10 mouse cellular contexts compared by ENCODE assay signal in the genomic region with DNA sequence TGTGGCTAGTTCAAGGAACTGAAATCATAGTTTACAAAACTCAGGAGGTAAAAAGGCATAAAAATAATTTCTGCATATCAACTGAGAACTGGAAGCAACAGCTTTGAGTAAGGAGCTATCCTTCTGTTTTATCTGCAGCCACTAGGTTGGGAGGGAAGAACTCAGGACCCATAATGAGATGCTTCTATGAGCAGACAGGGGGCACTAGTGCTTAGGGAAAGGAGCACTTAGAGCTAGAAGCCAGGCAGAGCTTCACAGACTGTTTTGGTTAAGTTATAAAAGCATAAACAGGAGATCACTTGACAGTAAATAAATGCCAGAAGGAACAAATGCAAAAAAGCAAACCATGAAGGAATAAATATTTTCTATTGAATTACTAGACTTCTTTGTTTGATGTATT. TPM values are rescaled to one million over a fixed set of nuclear protein-coding genes. Genes with fewer than 3 reads are reported as not detected.
DNase-seq lines count a peak whose midpoint lies in the region; ATAC-seq lines count a peak whose summit lies in the region.
"Had no signal": no experiment of that assay in that cellular context is flagged by ENCODE, and none has a peak within 500 bp of the region (broad histone marks: within the 10 kb centered on the region; RNA-seq: fewer than 3 reads in every experiment).

No protein-coding gene starts in this region.

- no peak overlapping the region for H3K9ac ChIP-seq in midbrain, embryonic 14.5 days (replicated peaks; ENCODE audit: low read length)
- H3K9ac ChIP-seq in midbrain, embryonic 13.5 days (replicated peaks): no peak overlapping the region
- H3K9ac ChIP-seq in hindbrain, embryonic 15.5 days: no peak overlapping the region

- no peak overlapping the region for H3K4me3 ChIP-seq in midbrain, embryonic 14.5 days (replicated peaks; ENCODE audit: low read depth, low read length)
- no peak overlapping the region for H3K4me3 ChIP-seq in midbrain, embryonic 13.5 days (replicated peaks)
- no peak overlapping the region for H3K4me3 ChIP-seq in hindbrain, embryonic 15.5 days

- H3K4me2 ChIP-seq in midbrain, embryonic 14.5 days (ENCODE audit: low read length): no peak overlapping the region
- H3K4me2 ChIP-seq in midbrain, embryonic 13.5 days (replicated peaks): no peak overlapping the region
- H3K4me2 ChIP-seq in hindbrain, embryonic 15.5 days: no peak overlapping the region

- peaks cover 7% of the 10 kb centered on the region for H3K4me1 ChIP-seq in midbrain, embryonic 14.5 days (ENCODE audit: control insufficient read depth, insufficient read depth, low read length)
- H3K4me1 ChIP-seq in midbrain, embryonic 13.5 days (replicated peaks): peaks cover 6% of the 10 kb centered on the region
- H3K4me1 ChIP-seq in hindbrain, embryonic 15.5 days (replicated peaks): peaks cover 7% of the 10 kb centered on the region

- no peaks in the 10 kb centered on the region for H3K36me3 ChIP-seq in midbrain, embryonic 14.5 days (ENCODE audit: control insufficient read depth, insufficient read depth, low read length)
- no peaks in the 10 kb centered on the region for H3K36me3 ChIP-seq in midbrain, embryonic 13.5 days
- no peaks in the 10 kb centered on the region for H3K36me3 ChIP-seq in hindbrain, embryonic 15.5 days

- ATAC-seq in midbrain, embryonic 14.5 days (ENCODE audit: low FRiP score, low TSS enrichment): no peak
- no peak for ATAC-seq in midbrain, embryonic 13.5 days
- peak; percentile 88; the same call in 1 of the 2 replicates for ATAC-seq in hindbrain, embryonic 15.5 days (ENCODE audit: low FRiP score, low read depth)

- H3K27me3 ChIP-seq in midbrain, embryonic 14.5 days (ENCODE audit: control insufficient read depth, insufficient read depth, low read length): no peaks in the 10 kb centered on the region
- no peaks in the 10 kb centered on the region for H3K27me3 ChIP-seq in midbrain, embryonic 13.5 days
- no peaks in the 10 kb centered on the region for H3K27me3 ChIP-seq in hindbrain, embryonic 15.5 days

- no peaks in the 10 kb centered on the region for H3K9me3 ChIP-seq in midbrain, embryonic 14.5 days (ENCODE audit: control insufficient read depth, low read length)
- H3K9me3 ChIP-seq in midbrain, embryonic 13.5 days: no peaks in the 10 kb centered on the region
- no peaks in the 10 kb centered on the region for H3K9me3 ChIP-seq in hindbrain, embryonic 15.5 days

- no peak overlapping the region for H3K27ac ChIP-seq in midbrain, embryonic 14.5 days (replicated peaks; ENCODE audit: low read depth, low read length)
- H3K27ac ChIP-seq in midbrain, embryonic 13.5 days: no peak overlapping the region
- no peak overlapping the region for H3K27ac ChIP-seq in hindbrain, embryonic 15.5 days (replicated peaks)

- DNase-seq in adrenal gland, postnatal 36 days: peak; percentile 27 to 50
- DNase-seq in adrenal gland, adult 18-20 months (ENCODE audit: low spot score in 2 of 2): no peak
- peak; percentile 83 for DNase-seq in midbrain, embryonic 14.5 days
- peak; percentile 74 for DNase-seq in cerebellum, adult 9-10 months
- peak; percentile 40 for DNase-seq in naive thymus-derived CD4-positive, alpha-beta T cell, adult 2 months (ENCODE audit: low read depth)
- DNase-seq in spleen, postnatal 4 days (ENCODE audit: low spot score in 2 of 2): no peak

RNA-seq across cellular contexts. Expression of a gene that starts 44.2 kb away (rescaled TPM):
- 10 to 100 TPM; 38.6 to 53.1 TPM for total RNA-seq in adrenal gland, postnatal 36 days (2021)
- total RNA-seq in adrenal gland, adult 18-20 months (2021): 10 to 100 TPM; 43.4 to 58.2 TPM
- 45.7 and 53.7 TPM in 2 replicates for polyA plus RNA-seq in midbrain, embryonic 14.5 days (2014; fragmentation: Nextera tagmentation; extraction: Ambion mirVana)
- polyA plus RNA-seq in midbrain, embryonic 13.5 days (2015; fragmentation: Nextera tagmentation; extraction: Ambion mirVana): 53.5 and 59.6 TPM in 2 replicates
- polyA plus RNA-seq in hindbrain, embryonic 15.5 days (2015; fragmentation: Nextera tagmentation; extraction: Ambion mirVana): 44.9 and 46.0 TPM in 2 replicates

RNA-seq across cellular contexts. Expression of a gene that starts 58.7 kb away (rescaled TPM):
- total RNA-seq in adrenal gland, postnatal 36 days (2021): not detected
- total RNA-seq in adrenal gland, adult 18-20 months (2021): not detected
- not detected in 2 replicates for polyA plus RNA-seq in midbrain, embryonic 14.5 days (2014; fragmentation: Nextera tagmentation; extraction: Ambion mirVana)
- polyA plus RNA-seq in midbrain, embryonic 13.5 days (2015; fragmentation: Nextera tagmentation; extraction: Ambion mirVana): not detected in 2 replicates
- polyA plus RNA-seq in hindbrain, embryonic 15.5 days (2015; fragmentation: Nextera tagmentation; extraction: Ambion mirVana): not detected in 2 replicates
- total RNA-seq: ES-E14 had no signal
- polyA plus RNA-seq: heart, embryonic 16.5 days had no signal

Comparison
In these comparisons a context has a peak if more than half of its experiments do, and no peak if none do; other contexts are left out.
1. DNase-seq: peak in adrenal gland, postnatal 36 days (2 of 2), midbrain, embryonic 14.5 days (single experiment), cerebellum, adult 9-10 months (single experiment) and naive thymus-derived CD4-positive, alpha-beta T cell, adult 2 months (single experiment); none in adrenal gland, adult 18-20 months (0 of 2) and spleen, postnatal 4 days (0 of 2).